ENCODE assay signal across 20 mouse cellular contexts in the genomic region with DNA sequence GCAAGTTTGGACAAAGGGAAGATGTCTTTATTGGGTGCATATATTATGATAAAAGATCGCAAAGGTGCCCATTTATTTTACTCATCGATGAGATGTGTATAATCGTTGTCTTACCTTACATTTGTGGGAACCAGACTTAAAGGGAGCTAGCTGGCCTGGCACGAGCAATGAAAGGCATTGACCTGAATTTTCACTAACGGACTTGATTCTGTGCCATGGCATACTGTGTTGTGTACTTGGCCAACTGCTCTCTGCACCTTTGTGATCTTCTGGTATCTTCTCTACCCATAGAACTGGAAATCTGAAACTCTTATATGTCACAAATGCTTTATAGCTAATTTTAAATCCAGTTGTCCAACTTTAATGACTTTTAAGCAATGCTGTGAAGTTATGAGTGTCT.
DNase-seq lines count a peak whose midpoint lies in the region; ATAC-seq lines count a peak whose summit lies in the region.
"Had no signal": no experiment of that assay in that cellular context is flagged by ENCODE, and none has a peak within 500 bp of the region (broad histone marks: within the 10 kb centered on the region; RNA-seq: fewer than 3 reads in every experiment).

No protein-coding gene starts in this region.

- no peak for ATAC-seq in erythroid progenitor cell, adult 5-6 weeks (replicated peaks; ENCODE audit: low FRiP score, poor library complexity, severe bottlenecking)
- no peak for ATAC-seq in forebrain, embryonic 13.5 days
- ATAC-seq: forebrain, embryonic 15.5 days had no signal

- no peak overlapping the region for H3K4me3 ChIP-seq in forebrain, embryonic 13.5 days
- H3K4me3 ChIP-seq: embryonic facial prominence, embryonic 10.5 days; forebrain, embryonic 10.5 days; forebrain, embryonic 15.5 days; heart, embryonic 13.5 days; hindbrain, embryonic 15.5 days had no signal

- DNase-seq in left cerebral cortex, postnatal 4 days = peak; percentile 7
- DNase-seq in left cerebral cortex, postnatal 36 days (ENCODE audit: low spot score in 2 of 2) = no peak
- peak; percentile 78 to 88 for DNase-seq in cerebellum, adult 18-20 months
- peak; percentile 89 for DNase-seq in cerebellum, adult 9-11 months
- DNase-seq in cerebellum, postnatal 36 days = peak; percentile 70 to 80
- no peak for DNase-seq in embryo, embryonic 10 days (ENCODE audit: low spot score)
- DNase-seq: adrenal gland, adult 2 months; gastrocnemius, postnatal 36 days; heart, adult 11 months; heart, postnatal 36 days; kidney, adult 11 months; kidney, adult 9 months had no signal

- H3K9me3 ChIP-seq in forebrain, embryonic 13.5 days (replicated peaks) = no peaks in the 10 kb centered on the region
- H3K9me3 ChIP-seq: embryonic facial prominence, embryonic 10.5 days; forebrain, embryonic 10.5 days; forebrain, embryonic 15.5 days; heart, embryonic 13.5 days; hindbrain, embryonic 15.5 days had no signal

- 93% methylated on average over 5 of the region's 5 CpGs for WGBS in forebrain, embryonic 13.5 days

- no peak overlapping the region for H3K27ac ChIP-seq in forebrain, embryonic 13.5 days
- H3K27ac ChIP-seq: embryonic facial prominence, embryonic 10.5 days; forebrain, embryonic 10.5 days; forebrain, embryonic 15.5 days; heart, embryonic 13.5 days; hindbrain, embryonic 15.5 days had no signal

- no peaks in the 10 kb centered on the region for H3K27me3 ChIP-seq in forebrain, embryonic 13.5 days
- H3K27me3 ChIP-seq: CH12.LX; forebrain, embryonic 15.5 days; heart, embryonic 13.5 days; hindbrain, embryonic 15.5 days had no signal

- no peaks in the 10 kb centered on the region for H3K4me1 ChIP-seq in forebrain, embryonic 13.5 days
- H3K4me1 ChIP-seq: embryonic facial prominence, embryonic 10.5 days; forebrain, embryonic 10.5 days; forebrain, embryonic 15.5 days; heart, embryonic 13.5 days; hindbrain, embryonic 15.5 days had no signal

- H3K9ac ChIP-seq in forebrain, embryonic 13.5 days = no peak overlapping the region
- H3K9ac ChIP-seq: forebrain, embryonic 15.5 days; heart, embryonic 13.5 days; hindbrain, embryonic 15.5 days had no signal

- H3K4me2 ChIP-seq in forebrain, embryonic 13.5 days = no peak overlapping the region
- H3K4me2 ChIP-seq: forebrain, embryonic 15.5 days; heart, embryonic 13.5 days; hindbrain, embryonic 15.5 days had no signal

- intact Hi-C loops in left cerebral cortex, postnatal 4 days (cut with DNase I) = no loop called here
- intact Hi-C loops in left cerebral cortex, postnatal 36 days (cut with DNase I) = loop anchor here (5.0 kb wide), 1 partner anchor 140 kb away; no protein-coding TSS in a partner anchor

- H3K36me3 ChIP-seq in forebrain, embryonic 13.5 days (ENCODE audit: poor library complexity, severe bottlenecking) = no peaks in the 10 kb centered on the region
- H3K36me3 ChIP-seq: embryonic facial prominence, embryonic 10.5 days; forebrain, embryonic 10.5 days; forebrain, embryonic 15.5 days; heart, embryonic 13.5 days; hindbrain, embryonic 15.5 days had no signal

Comparison
In these comparisons a context has a peak if more than half of its experiments do, and no peak if none do; other contexts are left out.
1. DNase-seq: peak in left cerebral cortex, postnatal 4 days (single experiment), cerebellum, adult 18-20 months (2 of 2), cerebellum, adult 9-11 months (single experiment) and cerebellum, postnatal 36 days (2 of 2); none in left cerebral cortex, postnatal 36 days (0 of 2) and embryo, embryonic 10 days (single experiment).